Mouse (Mus musculus): ENCODE data around the gene Ndufs7. TPM values are rescaled to one million over a fixed set of nuclear protein-coding genes. Genes with fewer than 3 reads are reported as not detected.

Gene Ndufs7
- polyA plus RNA-seq, 1 experiment from 2014 or later = 527 TPM

GRCm38 (mm10) chr10:80264341-80265148, 15.6 kb downstream of the Ndufs7 start:
- H3K9ac ChIP-seq = peak overlapping the region; percentile 100
- H3K4me3 ChIP-seq = peak overlapping the region; percentile 96
- peaks cover 65% of the 10 kb centered on the region for H3K4me1 ChIP-seq
- WGBS = under 1% methylated on average over 81 of the region's 81 CpGs
- H3K9me3 ChIP-seq = no peaks in the 10 kb centered on the region
- no peaks in the 10 kb centered on the region for H3K27me3 ChIP-seq (replicated peaks)
- peak overlapping the region; percentile 87 for H3K27ac ChIP-seq (replicated peaks)
- peak overlapping the region; percentile 93 for H3K4me2 ChIP-seq
- ATAC-seq (ENCODE audit: extremely low read depth, insufficient number of reproducible peaks, low FRiP score, low TSS enrichment) = peak; percentile 45
- H3K36me3 ChIP-seq = peaks cover 24% of the 10 kb centered on the region

- H3K27ac ChIP-seq (replicated peaks) = peak overlapping the region; percentile 87
- no peak for ATAC-seq (ENCODE audit: extremely low read depth, insufficient number of reproducible peaks, low FRiP score, low TSS enrichment)
- peaks cover 65% of the 10 kb centered on the region for H3K4me1 ChIP-seq
- peak overlapping the region; percentile 93 for H3K4me2 ChIP-seq
- peaks cover 28% of the 10 kb centered on the region for H3K36me3 ChIP-seq
- 0% methylated on average over 18 of the region's 18 CpGs for WGBS
- H3K4me3 ChIP-seq = peak overlapping the region; percentile 96
- H3K9me3 ChIP-seq = no peaks in the 10 kb centered on the region
- no peaks in the 10 kb centered on the region for H3K27me3 ChIP-seq (replicated peaks)
- H3K9ac ChIP-seq = peak overlapping the region; percentile 100
Measured at GRCm38 (mm10) chr10:80265149-80265486, 16.2 kb downstream of the Ndufs7 start.

GRCm38 (mm10) chr10:80270099-80270498, 21.2 kb downstream of the Ndufs7 start:
- peaks cover 73% of the 10 kb centered on the region for H3K4me1 ChIP-seq
- H3K9me3 ChIP-seq = no peaks in the 10 kb centered on the region
- 77% methylated on average over 2 of the region's 2 CpGs for WGBS
- H3K27ac ChIP-seq (replicated peaks) = peak overlapping the region; percentile 32; the same call in 1 of the 2 replicates
- no peaks in the 10 kb centered on the region for H3K27me3 ChIP-seq (replicated peaks)
- peak overlapping the region; percentile 20; the same call in 1 of the 2 replicates for H3K4me2 ChIP-seq
- peak overlapping the region; percentile 4; the same call in 1 of the 2 replicates for H3K4me3 ChIP-seq
- ATAC-seq (ENCODE audit: extremely low read depth, insufficient number of reproducible peaks, low FRiP score, low TSS enrichment) = no peak
- H3K9ac ChIP-seq = peak overlapping the region; percentile 63
- H3K36me3 ChIP-seq = peaks cover 67% of the 10 kb centered on the region

DNA sequence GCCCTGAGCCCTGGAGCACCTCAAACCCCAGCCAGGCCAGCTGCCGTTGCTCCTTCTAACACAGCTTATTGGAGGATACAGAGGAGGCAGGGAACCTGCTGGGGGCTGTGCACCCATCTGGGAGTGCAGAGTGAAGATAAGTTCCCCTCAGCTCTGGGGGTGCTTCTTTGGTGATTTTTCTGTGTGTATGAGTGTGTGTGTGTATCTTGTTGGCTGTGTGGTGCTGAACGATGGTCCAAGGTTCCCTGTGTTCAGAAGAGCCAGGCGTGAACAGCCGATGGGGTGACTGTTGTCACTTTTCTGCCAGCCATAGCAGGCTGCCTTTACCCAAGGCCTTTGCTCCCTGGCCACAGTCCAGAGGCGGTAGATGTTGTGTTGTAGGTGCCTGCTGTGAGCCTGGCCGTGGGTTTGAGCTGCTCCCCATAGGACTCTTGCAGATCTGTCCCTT, 21.8 kb downstream of the Ndufs7 start:
- Histone ChIP-seq H3K4me3 (peak overlapping the region; percentile 4; the same call in 1 of the 2 replicates), H3K9ac (peak overlapping the region; percentile 63), H3K36me3 (peaks cover 74% of the 10 kb centered on the region), H3K4me1 (peaks cover 70% of the 10 kb centered on the region), H3K9me3 (no peaks in the 10 kb centered on the region), H3K4me2 (peak overlapping the region; percentile 20; the same call in 1 of the 2 replicates), H3K27me3 (replicated peaks) (no peaks in the 10 kb centered on the region), H3K27ac (replicated peaks) (peak overlapping the region; percentile 32; the same call in 1 of the 2 replicates)
- ATAC-seq (ENCODE audit: extremely low read depth, insufficient number of reproducible peaks, low FRiP score, low TSS enrichment) = no peak
- 57% methylated on average over 6 of the region's 6 CpGs for WGBS

- no peaks in the 10 kb centered on the region for H3K9me3 ChIP-seq
- H3K27ac ChIP-seq (replicated peaks) = 0 out of 2 replicates have a peak overlapping the region, but pooled peaks have one; percentile 32
- no peak overlapping the region for H3K4me3 ChIP-seq
- H3K27me3 ChIP-seq (replicated peaks) = no peaks in the 10 kb centered on the region
- H3K9ac ChIP-seq = peak overlapping the region; percentile 63; the same call in 1 of the 2 replicates
- peaks cover 79% of the 10 kb centered on the region for H3K36me3 ChIP-seq
- H3K4me1 ChIP-seq = peaks cover 65% of the 10 kb centered on the region
- no peak overlapping the region; the same call in 1 of the 2 replicates for H3K4me2 ChIP-seq
- 71% methylated on average over 5 of the region's 5 CpGs for WGBS
- ATAC-seq (ENCODE audit: extremely low read depth, insufficient number of reproducible peaks, low FRiP score, low TSS enrichment) = no peak
Measured at GRCm38 (mm10) chr10:80271186-80271843, 22.4 kb downstream of the Ndufs7 start.

GRCm38 (mm10) chr10:80271870-80272585, 23.1 kb downstream of the Ndufs7 start:
- Histone ChIP-seq H3K4me2 (no peak overlapping the region), H3K27me3 (replicated peaks) (no peaks in the 10 kb centered on the region), H3K4me1 (peaks cover 57% of the 10 kb centered on the region), H3K27ac (replicated peaks) (no peak overlapping the region), H3K36me3 (peaks cover 85% of the 10 kb centered on the region), H3K9me3 (no peaks in the 10 kb centered on the region), H3K4me3 (no peak overlapping the region), H3K9ac (peak overlapping the region; percentile 11; the same call in 1 of the 2 replicates)
- ATAC-seq (ENCODE audit: extremely low read depth, insufficient number of reproducible peaks, low FRiP score, low TSS enrichment) = no peak
- WGBS = 82% methylated on average over 8 of the region's 8 CpGs

- no peak for ATAC-seq (ENCODE audit: extremely low read depth, insufficient number of reproducible peaks, low FRiP score, low TSS enrichment)
Measured at GRCm38 (mm10) chr10:80273847-80274246, 24.9 kb downstream of the Ndufs7 start.

DNA sequence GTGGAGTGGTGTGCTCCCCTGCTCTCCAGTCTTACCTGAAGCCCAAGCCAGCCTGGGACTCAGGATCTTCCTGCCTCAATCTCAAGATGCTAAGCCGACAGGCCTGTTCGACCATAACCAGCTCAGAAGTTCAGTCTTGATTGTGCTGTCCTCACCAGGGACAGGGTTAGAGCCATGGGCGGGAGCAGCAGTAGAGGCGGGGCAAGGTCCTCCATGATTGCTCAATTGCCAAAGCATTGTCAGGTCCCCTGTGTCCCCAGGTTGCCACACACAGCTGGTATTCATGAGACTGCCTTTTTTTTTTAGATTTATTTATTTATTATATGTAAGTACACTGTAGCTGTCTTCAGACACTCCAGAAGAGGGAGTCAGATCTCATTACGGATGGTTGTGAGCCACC, 27.3 kb downstream of the Ndufs7 start:
- Histone ChIP-seq H3K4me1 (peaks cover 29% of the 10 kb centered on the region), H3K4me3 (no peak overlapping the region), H3K9me3 (no peaks in the 10 kb centered on the region), H3K36me3 (peaks cover 94% of the 10 kb centered on the region), H3K27ac (replicated peaks) (no peak overlapping the region), H3K27me3 (replicated peaks) (no peaks in the 10 kb centered on the region), H3K9ac (no peak overlapping the region), H3K4me2 (no peak overlapping the region)
- no peak for ATAC-seq (ENCODE audit: extremely low read depth, insufficient number of reproducible peaks, low FRiP score, low TSS enrichment)
- 78% methylated on average over 5 of the region's 5 CpGs for WGBS

More at GRCm38 (mm10) chr10:80273847-80274246, 24.9 kb downstream of the Ndufs7 start:
- Histone ChIP-seq H3K9me3 (no peaks in the 10 kb centered on the region), H3K27me3 (replicated peaks) (no peaks in the 10 kb centered on the region), H3K4me2 (no peak overlapping the region), H3K36me3 (peaks cover 88% of the 10 kb centered on the region), H3K27ac (replicated peaks) (no peak overlapping the region), H3K4me1 (peaks cover 39% of the 10 kb centered on the region), H3K9ac (no peak overlapping the region), H3K4me3 (no peak overlapping the region)
- WGBS = 72% methylated on average over 3 of the region's 3 CpGs

- H3K4me3 ChIP-seq = no peak overlapping the region
- no peak overlapping the region for H3K4me2 ChIP-seq
- no peaks in the 10 kb centered on the region for H3K9me3 ChIP-seq
- ATAC-seq (ENCODE audit: extremely low read depth, insufficient number of reproducible peaks, low FRiP score, low TSS enrichment) = no peak
- H3K4me1 ChIP-seq = peaks cover 30% of the 10 kb centered on the region
- 90% methylated on average over 9 of the region's 9 CpGs for WGBS
- H3K27ac ChIP-seq (replicated peaks) = no peak overlapping the region
- H3K27me3 ChIP-seq (replicated peaks) = no peaks in the 10 kb centered on the region
- no peak overlapping the region for H3K9ac ChIP-seq
- peaks cover 100% of the 10 kb centered on the region for H3K36me3 ChIP-seq
Measured at GRCm38 (mm10) chr10:80278390-80278789, 29.5 kb downstream of the Ndufs7 start.

DNA sequence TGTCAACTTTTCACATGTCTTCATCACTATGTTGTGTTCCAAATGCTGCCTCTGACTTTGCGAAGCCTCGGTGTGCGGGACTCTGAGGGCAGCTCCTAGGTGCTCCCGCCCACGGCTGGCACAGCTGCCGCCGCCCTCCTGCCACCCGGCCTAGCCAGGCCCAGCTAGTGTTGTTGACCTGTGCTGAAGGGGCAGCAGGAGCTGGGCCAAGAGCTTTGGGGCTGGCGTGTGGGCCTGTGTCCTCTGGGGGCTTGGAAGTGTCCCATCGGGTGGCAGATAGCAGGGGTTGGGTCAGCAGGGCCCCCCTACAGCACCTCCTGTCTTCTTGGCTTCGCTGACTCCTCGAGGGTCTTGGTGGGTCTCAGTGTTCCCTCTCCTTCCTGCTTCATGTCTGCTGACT, 30.4 kb downstream of the Ndufs7 start:
- 93% methylated on average over 12 of the region's 12 CpGs for WGBS
- Histone ChIP-seq H3K9me3 (no peaks in the 10 kb centered on the region), H3K27ac (replicated peaks) (no peak overlapping the region), H3K36me3 (peaks cover 100% of the 10 kb centered on the region), H3K27me3 (replicated peaks) (no peaks in the 10 kb centered on the region), H3K4me3 (no peak overlapping the region), H3K4me2 (no peak overlapping the region), H3K9ac (no peak overlapping the region; the same call in 1 of the 2 replicates), H3K4me1 (peaks cover 25% of the 10 kb centered on the region)
- ATAC-seq (ENCODE audit: extremely low read depth, insufficient number of reproducible peaks, low FRiP score, low TSS enrichment) = no peak

- no peaks in the 10 kb centered on the region for H3K27me3 ChIP-seq (replicated peaks)
- WGBS = 51% methylated on average over 7 of the region's 7 CpGs
- no peak for ATAC-seq (ENCODE audit: extremely low read depth, insufficient number of reproducible peaks, low FRiP score, low TSS enrichment)
- peak overlapping the region; percentile 2 for H3K9ac ChIP-seq
- H3K4me2 ChIP-seq = no peak overlapping the region
- H3K36me3 ChIP-seq = peaks cover 99% of the 10 kb centered on the region
- peak overlapping the region; percentile 63 for H3K27ac ChIP-seq (replicated peaks)
- H3K4me1 ChIP-seq = peaks cover 25% of the 10 kb centered on the region
- H3K4me3 ChIP-seq = no peak overlapping the region
- H3K9me3 ChIP-seq = no peaks in the 10 kb centered on the region
Measured at GRCm38 (mm10) chr10:80281304-80281703, 32.4 kb downstream of the Ndufs7 start.
